Mouse (Mus musculus) G1E (cell line): ENCODE measurements at regions not wholly inside any gene's neighbourhood (a gene's known extent, or its start where the extent isn't known, plus 50 kb on each side); places are given as distances from the start of the nearest gene placed in this dataset.
A peak's percentile ranks its signal among the peaks of the same experiment; 100 is the strongest.

Experiments
- ATAC-seq: 2 replicates; pipeline ENCODE4 v1.8.0; 2016; ENCODE audit warnings: mild to moderate bottlenecking; ENCODE audit not compliant: insufficient number of reproducible peaks, poor library complexity, low FRiP score, severe bottlenecking; ENCODE audit errors: extremely low read depth
- DNase-seq: peaks from one replicate; pipeline ENCODE4 v3.0.0; 2012; ENCODE audit warnings: low spot score
- H3K27me3 ChIP-seq: 2 replicates; pipeline ENCODE4 v1.6.1; 2012; ENCODE audit warnings: mild to moderate bottlenecking, low read length, inconsistent platforms; ENCODE audit not compliant: insufficient read depth
- H3K36me3 ChIP-seq: replicated peaks from 2 replicates; pipeline ENCODE3; 2012; ENCODE audit warnings: mild to moderate bottlenecking, inconsistent platforms
- H3K4me1 ChIP-seq: 2 replicates; pipeline ENCODE4 v1.6.1; 2012; ENCODE audit warnings: low read depth, low read length, inconsistent platforms, mixed read lengths; ENCODE audit not compliant: insufficient read depth
- H3K4me3 ChIP-seq: 2 replicates; pipeline ENCODE4 v1.5.1; 2012; ENCODE audit warnings: low read depth, mild to moderate bottlenecking, inconsistent platforms, low read length, moderate library complexity, mixed read lengths
- H3K9me3 ChIP-seq: replicated peaks from 2 replicates; pipeline ENCODE4 v1.6.1; 2012; ENCODE audit warnings: inconsistent platforms
- CTCF ChIP-seq: IDR thresholded peaks from 2 replicates; pipeline ENCODE4 v1.5.1; 2012; ENCODE audit warnings: low read depth, low read length, inconsistent platforms, mixed read lengths
- GATA1 ChIP-seq: IDR thresholded peaks from 2 replicates; pipeline ENCODE4 v1.6.1; 2012; ENCODE audit warnings: borderline replicate concordance, low read length, inconsistent platforms, mixed read lengths
- GATA2 ChIP-seq: IDR thresholded peaks from 2 replicates; pipeline ENCODE4 v1.6.1; 2012; ENCODE audit warnings: low read depth, low read length, inconsistent platforms, borderline replicate concordance
- POLR2AphosphoS5 ChIP-seq: IDR thresholded peaks from 2 replicates; pipeline ENCODE4 v1.6.1; 2012; ENCODE audit warnings: low read depth, low read length, inconsistent platforms; ENCODE audit not compliant: insufficient replicate concordance
- TAL1 ChIP-seq: conservative IDR thresholded peaks from 2 replicates; pipeline ENCODE4 v1.6.1; 2012; ENCODE audit warnings: low read depth, low read length, inconsistent platforms, mixed read lengths

GRCm38 (mm10) chr15:62336454-62337284, 1413.9 kb upstream of the A1bg start:
- Histone ChIP-seq H3K27me3 (no peaks in the 10 kb centered on the region), H3K36me3 (no peaks in the 10 kb centered on the region), H3K9me3 (no peaks in the 10 kb centered on the region), H3K4me3 (no peak overlapping the region), H3K4me1 (peaks cover 13% of the 10 kb centered on the region; the same call in 1 of the 2 replicates)
- no peak for DNase-seq
- no peak for TF ChIP-seq GATA2
- TF ChIP-seq GATA1 = no peak
- no peak for TF ChIP-seq CTCF
- no peak for TF ChIP-seq POLR2AphosphoS5
- TF ChIP-seq TAL1 = no peak
- no peak for ATAC-seq

- Histone ChIP-seq H3K4me3 (no peak overlapping the region), H3K27me3 (no peaks in the 10 kb centered on the region), H3K4me1 (peaks cover 29% of the 10 kb centered on the region), H3K9me3 (no peaks in the 10 kb centered on the region), H3K36me3 (no peaks in the 10 kb centered on the region)
- DNase-seq (no peak), ATAC-seq (no peak)
- no peak for TF ChIP-seq GATA1
- no peak for TF ChIP-seq GATA2
- TF ChIP-seq POLR2AphosphoS5 = no peak
- TF ChIP-seq TAL1 = no peak
- TF ChIP-seq CTCF = no peak
Measured at GRCm38 (mm10) chr15:62334256-62335009, 1411.6 kb upstream of the A1bg start.

GRCm38 (mm10) chr15:62332129-62332528, 1409.3 kb upstream of the A1bg start:
- Histone ChIP-seq H3K9me3 (no peaks in the 10 kb centered on the region), H3K4me1 (peaks cover 47% of the 10 kb centered on the region), H3K4me3 (no peak overlapping the region), H3K27me3 (no peaks in the 10 kb centered on the region), H3K36me3 (no peaks in the 10 kb centered on the region)
- DNase-seq (no peak), ATAC-seq (no peak)
- TF ChIP-seq CTCF (no peak), TAL1 (no peak), GATA1 (no peak), GATA2 (no peak), POLR2AphosphoS5 (no peak)

- Histone ChIP-seq H3K4me1 (peaks cover 51% of the 10 kb centered on the region), H3K27me3 (no peaks in the 10 kb centered on the region), H3K36me3 (no peaks in the 10 kb centered on the region), H3K9me3 (no peaks in the 10 kb centered on the region), H3K4me3 (no peak overlapping the region)
- TF ChIP-seq POLR2AphosphoS5 (no peak), CTCF (no peak), GATA2 (no peak), GATA1 (no peak), TAL1 (no peak)
- DNase-seq (no peak), ATAC-seq (no peak)
Measured at GRCm38 (mm10) chr15:62331138-62331800, 1408.5 kb upstream of the A1bg start.

GRCm38 (mm10) chr15:62328920-62329319, 1406.1 kb upstream of the A1bg start:
- Histone ChIP-seq H3K4me3 (no peak overlapping the region; the same call in 1 of the 2 replicates), H3K27me3 (no peaks in the 10 kb centered on the region), H3K4me1 (peaks cover 46% of the 10 kb centered on the region), H3K36me3 (no peaks in the 10 kb centered on the region), H3K9me3 (no peaks in the 10 kb centered on the region)
- DNase-seq (no peak), ATAC-seq (peak; percentile 15; the same call in 1 of the 2 replicates)
- TF ChIP-seq TAL1 (no peak), GATA2 (no peak), POLR2AphosphoS5 (no peak), CTCF (no peak), GATA1 (no peak)

GRCm38 (mm10) chr15:62328305-62328881, 1405.6 kb upstream of the A1bg start:
- Histone ChIP-seq H3K9me3 (no peaks in the 10 kb centered on the region), H3K27me3 (no peaks in the 10 kb centered on the region), H3K4me1 (peaks cover 44% of the 10 kb centered on the region), H3K36me3 (no peaks in the 10 kb centered on the region), H3K4me3 (peak overlapping the region; percentile 30; the same call in 1 of the 2 replicates)
- DNase-seq (peak; percentile 4), ATAC-seq (peak; percentile 72)
- TF ChIP-seq POLR2AphosphoS5 = no peak
- TF ChIP-seq TAL1 = no peak
- TF ChIP-seq GATA1 = no peak
- no peak for TF ChIP-seq CTCF
- TF ChIP-seq GATA2 = no peak
